Mouse (Mus musculus): ENCODE results near the gene Exoc2.

Exoc2 gene

GRCm38 (mm10) chr13:30820555-30820954 is 153.3 kb downstream of the Exoc2 start:
- DNase-seq (ENCODE audit: low read depth, low spot score): no peak

GRCm38 (mm10) chr13:30819891-30820290 is 154.0 kb downstream of the Exoc2 start:
- DNase-seq (ENCODE audit: low read depth, low spot score): no peak

GRCm38 (mm10) chr13:30817436-30817835 is 156.5 kb downstream of the Exoc2 start:
- no peak for DNase-seq (ENCODE audit: low read depth, low spot score)

- DNase-seq (ENCODE audit: low read depth, low spot score): no peak
Measured at GRCm38 (mm10) chr13:30814256-30814655, 159.6 kb downstream of the Exoc2 start.

GRCm38 (mm10) chr13:30813464-30813863 is 160.4 kb downstream of the Exoc2 start:
- no peak for DNase-seq (ENCODE audit: low read depth, low spot score)

- no peak for DNase-seq (ENCODE audit: low read depth, low spot score)
Measured at GRCm38 (mm10) chr13:30809240-30809639, 164.7 kb downstream of the Exoc2 start.

- DNase-seq (ENCODE audit: low read depth, low spot score): no peak
Measured at GRCm38 (mm10) chr13:30802336-30802955, 171.4 kb downstream of the Exoc2 start.

GRCm38 (mm10) chr13:30801886-30802285 is 172.0 kb downstream of the Exoc2 start:
- DNase-seq (ENCODE audit: low read depth, low spot score): no peak

GRCm38 (mm10) chr13:30795960-30796359 is 177.9 kb downstream of the Exoc2 start:
- DNase-seq (ENCODE audit: low read depth, low spot score): no peak

GRCm38 (mm10) chr13:30793616-30794015 is 180.3 kb downstream of the Exoc2 start:
- DNase-seq (ENCODE audit: low read depth, low spot score): peak; percentile 71

GRCm38 (mm10) chr13:30793196-30793595 is 180.7 kb downstream of the Exoc2 start:
- no peak for DNase-seq (ENCODE audit: low read depth, low spot score)

GRCm38 (mm10) chr13:30792741-30793140 is 181.2 kb downstream of the Exoc2 start:
- DNase-seq (ENCODE audit: low read depth, low spot score): peak; percentile 34

- peak; percentile 39 for DNase-seq (ENCODE audit: low read depth, low spot score)
Measured at GRCm38 (mm10) chr13:30792308-30792707, 181.6 kb downstream of the Exoc2 start.

- no peak for DNase-seq (ENCODE audit: low read depth, low spot score)
Measured at GRCm38 (mm10) chr13:30790016-30790415, 183.9 kb downstream of the Exoc2 start.

GRCm38 (mm10) chr13:30788421-30788820 is 185.5 kb downstream of the Exoc2 start:
- DNase-seq (ENCODE audit: low read depth, low spot score): no peak

- peak; percentile 71 for DNase-seq (ENCODE audit: low read depth, low spot score)
Measured at GRCm38 (mm10) chr13:30787960-30788359, 185.9 kb downstream of the Exoc2 start.

GRCm38 (mm10) chr13:30787556-30787955 is 186.3 kb downstream of the Exoc2 start:
- peak; percentile 38 for DNase-seq (ENCODE audit: low read depth, low spot score)

- no peak for DNase-seq (ENCODE audit: low read depth, low spot score)
Measured at GRCm38 (mm10) chr13:30787036-30787320, 186.9 kb downstream of the Exoc2 start.

- DNase-seq (ENCODE audit: low read depth, low spot score): peak; percentile 47
Measured at GRCm38 (mm10) chr13:30786235-30787035, 187.5 kb downstream of the Exoc2 start.

GRCm38 (mm10) chr13:30785423-30786040 is 188.4 kb downstream of the Exoc2 start:
- no peak for DNase-seq (ENCODE audit: low read depth, low spot score)

- peak; percentile 81 for DNase-seq (ENCODE audit: low read depth, low spot score)
Measured at GRCm38 (mm10) chr13:30782419-30782818, 191.5 kb downstream of the Exoc2 start.

- peak; percentile 86 for DNase-seq (ENCODE audit: low read depth, low spot score)
Measured at GRCm38 (mm10) chr13:30781905-30782304, 192.0 kb downstream of the Exoc2 start.

- DNase-seq (ENCODE audit: low read depth, low spot score): no peak
Measured at GRCm38 (mm10) chr13:30777678-30778179, 196.2 kb downstream of the Exoc2 start.

All from 3T3-L1 (cell line).